Mouse (Mus musculus): ENCODE data around the gene Prss57. TPM values are rescaled to one million over a fixed set of nuclear protein-coding genes. Genes with fewer than 3 reads are reported as not detected.

The Prss57 gene
- polyA plus RNA-seq, 1 experiment, result 0.03 TPM

DNA sequence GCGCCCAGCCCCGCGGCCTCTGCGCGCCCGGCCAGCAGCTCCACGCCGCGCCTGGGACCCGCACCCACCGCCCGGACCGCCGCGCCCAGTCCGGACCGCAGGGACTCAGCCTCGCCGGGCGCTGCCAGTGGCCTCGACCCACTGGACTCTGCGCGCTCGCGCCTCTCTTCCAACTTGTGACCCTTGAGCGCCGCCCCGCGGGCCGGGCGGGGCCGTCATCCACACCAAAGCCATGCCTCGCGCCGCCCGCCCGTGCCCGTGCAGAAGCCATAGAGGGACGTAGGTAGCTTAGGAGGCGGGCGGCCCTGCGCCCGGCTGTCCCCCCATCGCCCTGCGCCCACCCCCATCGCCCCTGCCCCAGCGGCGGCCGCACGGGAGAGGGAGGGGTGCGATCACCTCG, 55.4 kb downstream of the Prss57 start:
- H3K36me3 ChIP-seq (ENCODE audit: control insufficient read depth, insufficient read depth, low read length), result peaks cover 4% of the 10 kb centered on the region; the same call in 1 of the 2 replicates
- H3K4me3 ChIP-seq (ENCODE audit: insufficient read depth, low read depth, low read length), result no peak overlapping the region
- TF ChIP-seq POLR2A (IDR thresholded peaks at IDR 0.05; ENCODE audit: low read depth, low read length), result no peak
- TF ChIP-seq CTCF (conservative IDR thresholded peaks at IDR 0.05; ENCODE audit: insufficient read depth, insufficient read length, low read depth, low read length), result no peak
- H3K4me1 ChIP-seq (ENCODE audit: control insufficient read depth, insufficient read depth, low read length), result no peaks in the 10 kb centered on the region
- H3K27me3 ChIP-seq (replicated peaks; ENCODE audit: control insufficient read depth, insufficient read depth, low read length), result no peaks in the 10 kb centered on the region
- WGBS, result 60% methylated on average over 52 of the region's 52 CpGs
- no peak for DNase-seq
- no peak overlapping the region for H3K27ac ChIP-seq (ENCODE audit: insufficient read depth, low read depth, low read length)

DNA sequence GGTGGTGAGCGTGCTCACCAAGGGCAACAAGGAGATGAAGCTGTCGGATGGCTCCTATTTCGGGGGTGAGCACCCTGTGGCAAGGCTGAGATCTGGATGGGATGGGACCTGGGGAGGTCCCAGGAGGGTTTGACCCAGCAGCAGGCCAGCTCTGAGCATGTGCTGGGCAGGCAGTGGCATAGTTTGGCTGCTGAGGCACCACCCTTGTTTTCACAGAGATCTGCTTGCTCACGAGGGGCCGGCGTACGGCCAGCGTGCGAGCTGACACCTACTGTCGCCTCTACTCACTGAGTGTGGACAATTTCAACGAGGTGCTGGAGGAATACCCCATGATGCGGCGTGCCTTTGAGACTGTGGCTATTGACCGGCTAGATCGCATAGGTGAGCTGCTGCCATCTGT, 56.9 kb downstream of the Prss57 start:
- TF ChIP-seq CTCF (conservative IDR thresholded peaks at IDR 0.05; ENCODE audit: insufficient read depth, insufficient read length, low read depth, low read length) (no peak), POLR2A (IDR thresholded peaks at IDR 0.05; ENCODE audit: low read depth, low read length) (no peak)
- Histone ChIP-seq H3K4me3 (ENCODE audit: insufficient read depth, low read depth, low read length) (no peak overlapping the region), H3K36me3 (ENCODE audit: control insufficient read depth, insufficient read depth, low read length) (0 out of 2 replicates have a peak, but pooled peaks cover 3% of the 10 kb centered on the region), H3K27ac (ENCODE audit: insufficient read depth, low read depth, low read length) (no peak overlapping the region), H3K27me3 (replicated peaks; ENCODE audit: control insufficient read depth, insufficient read depth, low read length) (no peaks in the 10 kb centered on the region), H3K4me1 (ENCODE audit: control insufficient read depth, insufficient read depth, low read length) (no peaks in the 10 kb centered on the region)
- DNase-seq, result no peak
- WGBS, result 94% methylated on average over 15 of the region's 15 CpGs

DNA sequence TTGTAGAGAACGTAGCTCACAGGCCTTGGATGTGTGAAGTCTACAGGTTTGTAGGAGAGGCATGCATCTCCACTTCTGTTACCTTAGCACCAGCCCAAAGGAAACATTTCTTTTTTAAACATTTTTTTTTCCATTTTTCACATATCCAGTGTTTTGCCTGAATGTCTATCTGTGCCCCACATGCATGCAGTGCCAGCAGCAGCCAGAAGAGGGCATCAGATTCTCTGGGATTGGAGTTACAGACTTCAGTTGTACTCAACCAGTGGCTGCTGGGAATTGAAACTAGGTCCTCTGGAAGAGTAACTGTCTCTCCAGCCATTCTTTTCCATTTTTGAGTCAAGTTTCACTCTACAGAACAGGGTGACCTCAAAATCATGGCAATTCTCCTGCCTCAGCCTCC, 58.3 kb downstream of the Prss57 start:
- WGBS, result 93% methylated on average over 1 of the region's 1 CpGs
- TF ChIP-seq CTCF (conservative IDR thresholded peaks at IDR 0.05; ENCODE audit: insufficient read depth, insufficient read length, low read depth, low read length) (peak; percentile 61), POLR2A (IDR thresholded peaks at IDR 0.05; ENCODE audit: low read depth, low read length) (no peak)
- H3K36me3 ChIP-seq (ENCODE audit: control insufficient read depth, insufficient read depth, low read length), result 0 out of 2 replicates have a peak, but pooled peaks cover under 1% of the 10 kb centered on the region
- H3K27ac ChIP-seq (ENCODE audit: insufficient read depth, low read depth, low read length), result no peak overlapping the region
- DNase-seq, result peak; percentile 38
- no peak overlapping the region for H3K4me3 ChIP-seq (ENCODE audit: insufficient read depth, low read depth, low read length)
- no peaks in the 10 kb centered on the region for H3K4me1 ChIP-seq (ENCODE audit: control insufficient read depth, insufficient read depth, low read length)
- no peaks in the 10 kb centered on the region for H3K27me3 ChIP-seq (replicated peaks; ENCODE audit: control insufficient read depth, insufficient read depth, low read length)

Other genes with a start within 250 kb of the Prss57 start
- gene Mier2, start 235.8 kb downstream of the Prss57 start, polyA plus RNA-seq (2012; rRNA removed), result 35.0 and 45.0 TPM in 2 replicates
- gene Theg, start 203.6 kb downstream of the Prss57 start, polyA plus RNA-seq (2012; rRNA removed), result 0.05 TPM in 1 of 2 replicates, not detected in the other
- 0.03 and 0.07 TPM in 2 replicates for gene C2cd4c, start 176.9 kb downstream of the Prss57 start, polyA plus RNA-seq (2012; rRNA removed)
- gene Shc2, start 153.0 kb downstream of the Prss57 start, polyA plus RNA-seq (2012; rRNA removed), result 0.97 and 1.6 TPM in 2 replicates
- gene Odf3l2, start 145.2 kb downstream of the Prss57 start, polyA plus RNA-seq (2012; rRNA removed), result 0.17 TPM in 1 of 2 replicates, not detected in the other
- 0.44 TPM in 1 of 2 replicates, not detected in the other for gene Madcam1, start 126.4 kb downstream of the Prss57 start, polyA plus RNA-seq (2012; rRNA removed)
- gene Tpgs1, start 121.6 kb downstream of the Prss57 start, polyA plus RNA-seq (2012; rRNA removed), result 60.3 and 75.2 TPM in 2 replicates
- gene Cdc34, start 108.8 kb downstream of the Prss57 start, polyA plus RNA-seq (2012; rRNA removed), result 159 and 183 TPM in 2 replicates
- 0.34 and 0.94 TPM in 2 replicates for gene Gzmm, start 101.9 kb downstream of the Prss57 start, polyA plus RNA-seq (2012; rRNA removed)
- gene Bsg, start 86.5 kb downstream of the Prss57 start, polyA plus RNA-seq (2012; rRNA removed), result 825 and 914 TPM in 2 replicates
- gene Hcn2, start 74.3 kb downstream of the Prss57 start, polyA plus RNA-seq (2012; rRNA removed), result 1.5 and 1.9 TPM in 2 replicates
- 66.3 and 77.9 TPM in 2 replicates for gene Polrmt, start 44.4 kb downstream of the Prss57 start, polyA plus RNA-seq (2012; rRNA removed)
- gene Fgf22, start 35.9 kb downstream of the Prss57 start, polyA plus RNA-seq (2012; rRNA removed), result not detected in 2 replicates
- 90.2 and 122 TPM in 2 replicates for gene Rnf126, start 24.0 kb downstream of the Prss57 start, polyA plus RNA-seq (2012; rRNA removed)
- gene Fstl3, start 13.7 kb downstream of the Prss57 start, polyA plus RNA-seq (2012; rRNA removed), result 17.0 and 24.1 TPM in 2 replicates
- 110 and 121 TPM in 2 replicates for gene Palm, start 2.6 kb upstream of the Prss57 start, polyA plus RNA-seq (2012; rRNA removed)
- gene Misp, start 30.0 kb upstream of the Prss57 start, polyA plus RNA-seq (2012; rRNA removed), result 17.9 and 19.9 TPM in 2 replicates
- gene Ptbp1, start 63.5 kb upstream of the Prss57 start, polyA plus RNA-seq (2012; rRNA removed), result 184 and 198 TPM in 2 replicates
- 0.67 and 0.99 TPM in 2 replicates for gene Prtn3, start 83.5 kb upstream of the Prss57 start, polyA plus RNA-seq (2012; rRNA removed)
- gene Plppr3, start 83.7 kb upstream of the Prss57 start, polyA plus RNA-seq (2012; rRNA removed), result 2.7 and 3.2 TPM in 2 replicates
- 0.10 TPM in 1 of 2 replicates, not detected in the other for gene Elane, start 95.3 kb upstream of the Prss57 start, polyA plus RNA-seq (2012; rRNA removed)
- gene Cfd, start 99.9 kb upstream of the Prss57 start, polyA plus RNA-seq (2012; rRNA removed), result 1,335 and 2,389 TPM in 2 replicates
- 57.1 and 75.4 TPM in 2 replicates for gene Med16, start 118.0 kb upstream of the Prss57 start, polyA plus RNA-seq (2012; rRNA removed)
- not detected in 2 replicates for gene Gm26602, start 119.9 kb upstream of the Prss57 start, polyA plus RNA-seq (2012; rRNA removed)
- 5.6 and 9.2 TPM in 2 replicates for gene Kiss1r, start 126.0 kb upstream of the Prss57 start, polyA plus RNA-seq (2012; rRNA removed)
- gene R3hdm4, start 130.2 kb upstream of the Prss57 start, polyA plus RNA-seq (2012; rRNA removed), result 146 and 154 TPM in 2 replicates
- gene Arid3a, start 136.1 kb upstream of the Prss57 start, polyA plus RNA-seq (2012; rRNA removed), result 6.7 and 8.1 TPM in 2 replicates
- gene Wdr18, start 169.2 kb upstream of the Prss57 start, polyA plus RNA-seq (2012; rRNA removed), result 60.4 and 67.5 TPM in 2 replicates
- gene Grin3b, start 179.8 kb upstream of the Prss57 start, polyA plus RNA-seq (2012; rRNA removed), result 1.6 and 2.0 TPM in 2 replicates
- 262 and 316 TPM in 2 replicates for gene Tmem259, start 193.4 kb upstream of the Prss57 start, polyA plus RNA-seq (2012; rRNA removed)
- gene Cnn2, start 197.6 kb upstream of the Prss57 start, polyA plus RNA-seq (2012; rRNA removed), result 52.3 and 55.5 TPM in 2 replicates
- gene Abca7, start 205.5 kb upstream of the Prss57 start, polyA plus RNA-seq (2012; rRNA removed), result 10.6 and 11.8 TPM in 2 replicates
- gene Arhgap45, start 225.7 kb upstream of the Prss57 start, polyA plus RNA-seq (2012; rRNA removed), result 9.6 and 25.5 TPM in 2 replicates
- gene Polr2e, start 248.8 kb upstream of the Prss57 start, polyA plus RNA-seq (2012; rRNA removed), result 230 and 235 TPM in 2 replicates